Comparison of ENCODE assay signal across 8 mouse cellular contexts in the genomic region with DNA sequence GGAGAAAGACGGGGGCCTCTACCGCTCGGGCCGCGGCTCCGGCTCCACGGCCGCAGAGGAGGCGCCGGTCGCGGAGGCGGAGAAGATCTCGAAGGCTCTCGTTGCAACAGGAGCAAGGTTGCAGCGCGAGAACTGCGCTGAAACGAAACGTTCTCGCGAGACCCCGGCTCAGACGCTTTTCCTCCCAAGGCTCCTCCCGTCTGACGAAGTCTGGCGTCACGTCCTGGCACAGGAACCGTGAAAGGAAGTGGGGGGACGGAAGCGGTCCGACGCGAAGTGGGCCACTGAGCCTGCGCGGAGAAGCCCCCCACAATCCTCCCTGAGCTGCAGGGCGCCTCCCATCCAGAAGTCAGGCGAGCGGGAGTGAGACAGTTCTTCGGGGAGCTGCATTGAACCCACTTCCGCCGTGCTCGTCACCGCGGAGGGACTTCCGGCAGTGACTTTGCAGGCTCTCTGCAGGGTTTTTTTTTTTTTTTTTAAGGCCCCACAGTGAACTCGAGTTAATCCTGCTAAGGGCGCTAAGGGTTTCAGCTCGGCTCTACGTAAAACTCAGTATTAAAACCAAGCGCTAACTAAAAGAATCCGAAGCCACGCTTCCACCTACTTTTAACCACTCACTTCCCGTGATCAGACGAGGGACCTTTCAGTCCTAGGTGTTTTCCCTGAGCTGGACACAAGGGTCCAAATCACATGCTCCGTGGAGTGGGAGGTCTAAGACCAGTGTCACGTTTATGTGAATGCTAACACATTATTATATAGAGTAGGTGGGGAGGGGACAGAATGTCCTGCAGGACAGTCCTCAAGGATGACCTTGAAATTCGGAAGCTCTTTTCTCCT. TPM values are rescaled to one million over a fixed set of nuclear protein-coding genes. Genes with fewer than 3 reads are reported as not detected.
DNase-seq lines count a peak whose midpoint lies in the region; ATAC-seq lines count a peak whose summit lies in the region.

A gene (minus strand): TSS at position 128 of the 837 bp plus-strand sequence.

- peaks cover 28% of the 10 kb centered on the region for H3K4me1 ChIP-seq in hindbrain, embryonic 14.5 days (replicated peaks; ENCODE audit: control insufficient read depth, insufficient read depth, low read length)

- peak; percentile 100 for DNase-seq in R1 (ENCODE audit: low read depth, low spot score)
- DNase-seq in cerebellum, postnatal 25 days = peak; percentile 98 to 99
- peak; percentile 95 to 96 for DNase-seq in frontal cortex, postnatal 25 days (ENCODE audit: low spot score in 2 of 2)
- DNase-seq in hindbrain, embryonic 14.5 days (ENCODE audit: low spot score) = peak; percentile 100
- peak; percentile 99 for DNase-seq in layer of hippocampus, postnatal 36 days
- peak; percentile 99 for DNase-seq in lung, postnatal 36 days
- peak; percentile 100 for DNase-seq in retina, postnatal 1 day
- DNase-seq in urinary bladder, adult 18-20 months (ENCODE audit: low spot score in 2 of 2) = peak; percentile 91 to 97

- peak within 1 kb of the TSS; percentile 81 for H3K4me2 ChIP-seq in hindbrain, embryonic 14.5 days (replicated peaks)

- H3K4me3 ChIP-seq in hindbrain, embryonic 14.5 days (replicated peaks; ENCODE audit: low read length) = peak within 1 kb of the TSS; percentile 93

- no peaks in the 10 kb centered on the region for H3K36me3 ChIP-seq in hindbrain, embryonic 14.5 days (replicated peaks; ENCODE audit: control insufficient read depth, insufficient read depth)

- H3K27me3 ChIP-seq in hindbrain, embryonic 14.5 days (ENCODE audit: control insufficient read depth, insufficient read depth, low read length) = no peaks in the 10 kb centered on the region

- H3K9me3 ChIP-seq in hindbrain, embryonic 14.5 days (ENCODE audit: control insufficient read depth, low read length) = no peaks in the 10 kb centered on the region

- WGBS in hindbrain, embryonic 14.5 days = under 1% methylated on average over 58 of the region's 58 CpGs

- H3K27ac ChIP-seq in hindbrain, embryonic 14.5 days = peak within 1 kb of the TSS; percentile 95

- ATAC-seq in hindbrain, embryonic 14.5 days (ENCODE audit: low FRiP score) = peak; percentile 97

- H3K9ac ChIP-seq in hindbrain, embryonic 14.5 days = peak within 1 kb of the TSS; percentile 97

RNA-seq across cellular contexts. Expression of the gene that starts here (rescaled TPM):
- polyA plus RNA-seq in hindbrain, embryonic 14.5 days (2014; fragmentation: Nextera tagmentation; extraction: Ambion mirVana) = 51.5 and 52.7 TPM in 2 replicates
- total RNA-seq in layer of hippocampus, postnatal 36 days (2021) = 100 to 1,000 TPM; 182 to 194 TPM

Comparison
In these comparisons a context has a peak if more than half of its experiments do, and no peak if none do; other contexts are left out.
1. Peak in every context shown above with its lines: DNase-seq, ATAC-seq, H3K4me3 ChIP-seq and H3K27ac ChIP-seq.